Mouse (Mus musculus): ENCODE results near the gene Ern2.

Ern2 gene

DNA sequence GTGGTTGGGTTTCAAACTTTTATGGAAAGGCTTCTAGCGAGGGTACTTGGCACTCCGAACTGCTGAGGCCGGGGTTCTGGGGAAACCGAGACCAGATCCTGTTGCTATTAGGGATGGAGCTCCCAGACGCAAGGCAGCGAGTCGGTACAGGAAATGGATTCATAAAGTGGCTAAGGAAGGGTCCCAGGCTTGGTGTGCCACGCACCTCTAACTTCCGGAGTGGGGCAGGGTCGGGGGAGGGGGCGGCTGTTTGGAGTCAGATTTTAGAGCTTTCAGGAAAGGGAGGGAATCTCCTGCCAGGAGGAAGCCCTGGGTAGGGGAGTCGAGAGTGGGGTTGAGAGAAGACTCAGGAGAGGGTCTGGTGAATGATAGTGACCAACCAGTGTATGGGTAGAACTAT lies 26.0 kb downstream of the Ern2 start:
- in situ Hi-C loops (cut with MboI, MseI), result loop anchor here in 1 of 2 experiments (5.0 kb wide), 1 partner anchor 63 kb away; no protein-coding TSS in a partner anchor

DNA sequence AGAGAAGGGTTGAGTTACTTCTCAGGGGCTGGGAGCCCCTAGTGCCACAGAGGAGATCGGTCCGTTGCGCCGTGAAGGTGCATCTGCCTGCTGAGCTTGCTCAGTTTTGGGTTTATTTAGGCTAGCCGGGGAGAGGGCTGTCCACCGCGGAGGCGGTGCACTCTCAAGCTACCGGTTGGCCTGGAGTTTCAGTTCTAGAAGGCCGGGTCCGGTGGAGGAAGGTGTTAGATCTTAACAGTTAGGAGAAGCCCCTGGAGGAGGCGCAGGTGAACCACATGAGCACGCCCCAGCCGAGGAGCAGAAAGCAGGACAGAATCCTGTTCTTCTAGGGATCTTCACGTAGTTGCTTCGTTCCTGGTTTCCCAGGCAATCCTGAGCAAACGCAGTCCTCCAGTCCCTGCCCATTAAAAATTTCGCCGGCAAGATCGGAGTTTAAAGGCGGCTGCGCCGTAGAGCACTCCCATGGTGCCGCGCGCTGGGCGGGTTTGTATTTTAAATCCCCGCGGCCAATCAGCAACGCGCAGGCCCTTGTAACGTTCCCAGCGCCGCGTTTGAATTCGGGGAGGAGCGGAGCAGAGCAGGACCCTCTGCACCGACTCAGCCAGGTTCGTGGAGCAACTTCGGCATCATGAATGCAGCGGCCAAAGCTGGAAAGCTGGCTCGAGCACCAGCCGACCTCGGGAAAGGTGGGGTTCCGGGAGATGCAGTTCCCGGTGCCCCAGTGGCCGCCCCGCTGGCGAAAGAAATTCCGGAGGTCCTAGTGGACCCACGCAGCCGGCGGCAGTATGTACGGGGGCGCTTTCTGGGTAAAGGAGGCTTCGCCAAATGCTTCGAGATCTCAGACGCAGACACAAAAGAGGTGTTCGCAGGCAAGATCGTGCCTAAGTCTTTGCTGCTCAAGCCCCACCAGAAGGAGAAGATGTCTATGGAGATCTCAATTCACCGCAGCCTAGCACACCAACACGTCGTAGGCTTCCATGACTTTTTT lies 26.8 kb downstream of the Ern2 start, which contains the start of gene Plk1:
Gene Plk1, plus strand, starts transcription at position 525 of the 988 bp plus-strand sequence.
- in situ Hi-C loops (cut with MboI, MseI), result loop anchor here in 1 of 2 experiments (10.0 kb wide), 1 partner anchor 284 kb away; no protein-coding TSS in a partner anchor

GRCm38 (mm10) chr7:122158488-122158887 lies 27.5 kb downstream of the Ern2 start:
- in situ Hi-C loops (cut with MboI, MseI), result loop anchor here in 1 of 2 experiments (10.0 kb wide), 1 partner anchor 284 kb away; no protein-coding TSS in a partner anchor

DNA sequence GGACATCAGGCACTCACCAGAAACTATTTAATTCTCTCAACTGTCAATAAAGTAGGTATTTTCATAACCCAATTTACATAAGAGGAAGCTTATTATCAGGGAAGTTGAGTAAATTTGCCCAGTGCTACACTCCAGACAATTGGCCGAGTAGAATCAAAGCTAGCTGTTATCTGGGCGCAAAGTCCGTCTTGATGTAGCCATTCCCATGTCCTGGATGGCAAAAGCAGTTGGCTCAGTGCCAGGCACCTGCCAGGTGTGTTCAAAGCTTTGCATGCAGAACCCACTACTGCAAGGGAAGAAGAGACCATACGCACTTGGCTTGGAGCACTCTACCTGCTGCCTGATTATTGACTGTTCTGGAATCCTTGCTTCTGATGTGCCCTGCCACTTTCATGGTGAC lies 33.5 kb downstream of the Ern2 start:
- in situ Hi-C loops (cut with MboI, MseI), result loop anchor here in 1 of 2 experiments (10.0 kb wide), 1 partner anchor 278 kb away; no protein-coding TSS in a partner anchor

DNA sequence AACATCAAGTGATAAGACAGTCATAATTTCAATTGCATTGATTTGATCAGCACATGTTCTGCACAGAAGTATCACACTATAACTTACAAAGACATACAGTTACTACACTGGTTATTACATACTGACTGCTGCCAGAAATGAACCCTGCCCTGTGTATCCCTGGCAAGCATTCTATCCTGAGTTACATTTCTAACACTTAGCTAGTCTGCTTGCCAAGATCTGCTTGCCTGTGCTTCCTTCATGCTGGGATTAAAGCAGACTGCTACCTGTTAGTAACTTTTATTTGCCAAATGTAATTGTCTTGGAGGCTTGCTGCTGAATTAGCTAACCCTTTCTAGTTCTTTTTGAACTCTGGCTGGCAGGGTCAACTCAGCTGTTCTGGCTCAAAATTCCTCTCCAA lies 45.0 kb downstream of the Ern2 start:
- in situ Hi-C loops (cut with MboI, MseI), result loop anchor here in 1 of 2 experiments (10.0 kb wide), 1 partner anchor 1926 kb away; no protein-coding TSS in a partner anchor

- in situ Hi-C loops (cut with MboI, MseI), result no loop called here
Observed at GRCm38 (mm10) chr7:122138190-122138589, 47.8 kb downstream of the Ern2 start.

DNA sequence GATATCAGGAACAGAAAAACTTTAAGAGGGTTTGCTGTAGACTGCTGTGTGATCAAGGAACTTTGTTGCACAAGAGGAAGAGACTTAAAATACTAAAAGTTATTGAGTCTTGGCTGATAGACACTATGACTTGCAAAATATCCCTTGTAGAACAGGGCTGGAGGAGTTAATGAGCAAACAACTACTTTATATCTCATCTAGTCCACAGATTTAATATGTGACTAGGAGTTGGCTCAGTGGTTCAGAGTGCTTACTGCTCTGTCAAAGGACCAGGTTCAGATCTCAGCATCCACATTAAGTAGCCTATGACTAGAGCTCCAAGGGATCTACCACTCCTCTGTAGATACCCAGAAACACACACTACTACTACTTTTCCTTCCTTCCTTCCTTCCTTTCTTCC lies 48.9 kb downstream of the Ern2 start:
- in situ Hi-C loops (cut with MboI, MseI), result no loop called here

- in situ Hi-C loops (cut with MboI, MseI), result no loop called here
Observed at GRCm38 (mm10) chr7:122135070-122135469, 50.9 kb downstream of the Ern2 start.

DNA sequence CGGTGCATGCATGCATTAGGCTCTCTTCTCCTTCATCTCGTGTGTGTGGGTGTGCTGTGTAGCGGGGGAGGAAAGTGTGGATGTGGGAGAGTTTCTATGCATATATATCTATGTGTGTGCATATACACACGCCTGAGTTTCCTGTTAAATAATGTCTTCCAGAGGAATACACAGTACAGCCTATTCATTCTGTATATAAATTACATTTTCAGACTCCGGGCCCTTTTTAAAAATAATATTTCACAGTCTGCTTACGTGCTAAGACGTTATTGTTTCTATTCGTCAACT lies 52.7 kb downstream of the Ern2 start:
- in situ Hi-C loops (cut with MboI, MseI), result no loop called here

GRCm38 (mm10) chr7:122132497-122133337 lies 53.3 kb downstream of the Ern2 start, which contains the start of the genes Palb2 and Dctn5:
Palb2 (minus strand) TSS chr7:122132985.
Dctn5 (plus strand) TSS chr7:122133041.
- in situ Hi-C loops (cut with MboI, MseI), result no loop called here

GRCm38 (mm10) chr7:122131834-122132233 lies 54.2 kb downstream of the Ern2 start:
- in situ Hi-C loops (cut with MboI, MseI), result no loop called here

GRCm38 (mm10) chr7:122126946-122127345 lies 59.1 kb downstream of the Ern2 start:
- in situ Hi-C loops (cut with MboI, MseI), result no loop called here

DNA sequence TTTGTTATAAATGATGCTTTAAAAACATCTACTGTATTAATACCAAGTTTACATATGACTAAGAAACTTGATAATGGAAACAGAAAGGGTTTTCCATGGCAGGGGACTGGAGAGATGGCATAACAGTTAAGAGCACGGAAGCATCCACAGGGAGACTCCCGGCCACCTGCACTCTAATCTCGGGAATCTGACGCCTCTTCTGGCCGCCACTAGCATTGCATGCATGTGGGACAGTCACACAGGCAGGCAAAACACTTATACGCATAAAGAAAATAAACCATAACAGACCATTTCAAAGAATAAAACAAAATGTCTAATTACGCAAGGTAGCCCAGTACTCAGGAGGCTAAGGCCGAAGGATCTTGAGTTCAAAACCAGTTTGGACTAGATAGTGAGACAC lies 60.4 kb downstream of the Ern2 start:
- in situ Hi-C loops (cut with MboI, MseI), result no loop called here

DNA sequence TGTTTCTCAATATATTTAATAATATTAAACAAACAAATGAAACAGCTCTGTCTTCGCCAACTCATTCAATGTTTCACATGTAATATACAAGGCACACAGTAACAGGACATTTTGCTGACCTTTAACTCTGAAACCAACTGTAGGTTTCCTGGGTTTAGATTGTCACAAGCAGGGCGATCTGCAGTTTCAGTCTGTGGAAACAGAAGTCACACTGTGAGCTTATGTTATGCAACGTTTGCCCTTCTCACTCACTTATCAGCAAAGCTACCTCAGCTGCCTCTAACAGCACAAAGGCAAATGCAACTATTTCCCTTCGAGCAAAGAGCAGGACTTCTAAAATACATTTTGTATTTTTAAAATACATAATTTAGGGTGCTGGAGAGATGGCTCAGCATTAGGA lies 62.5 kb downstream of the Ern2 start:
- in situ Hi-C loops (cut with MboI, MseI), result no loop called here

Data from T-helper 17 cell (primary cell).